Mouse (Mus musculus) heart, postnatal 0 days (tissue): ENCODE measurements around the gene Ino80. TPM values are rescaled to one million over a fixed set of nuclear protein-coding genes. Genes with fewer than 3 reads are reported as not detected.

Source experiments
- ATAC-seq: fragments of 200-750 bp; cut with Nextera tagmentation; 2 replicates; pipeline ENCODE4 v1.8.0; 2017; ENCODE audit warnings: low read depth, moderate number of reproducible peaks, moderate library complexity; ENCODE audit not compliant: insufficient read depth
- DNase-seq: peaks from one replicate; pipeline ENCODE4 v3.0.0-alpha.2; 2016; ENCODE audit warnings: low spot score
- H3K27ac ChIP-seq: fragments of 300-500 bp; sonication (generic); 2 replicates; pipeline ENCODE4 v1.5.1; 2014; ENCODE audit warnings: low read depth, mild to moderate bottlenecking
- H3K27me3 ChIP-seq: fragments of 300-500 bp; sonication (generic); 2 replicates; pipeline ENCODE4 v1.6.1; 2014; ENCODE audit warnings: low read length, mixed read lengths; ENCODE audit not compliant: control insufficient read depth, insufficient read depth
- H3K36me3 ChIP-seq: fragments of 300-500 bp; sonication (generic); replicated peaks from 2 replicates; pipeline ENCODE4 v1.6.1; 2014; ENCODE audit warnings: low read length, mixed read lengths; ENCODE audit not compliant: control insufficient read depth, insufficient read depth
- H3K4me1 ChIP-seq: fragments of 300-500 bp; sonication (generic); 2 replicates; pipeline ENCODE4 v1.6.1; 2014; ENCODE audit warnings: antibody characterized with exemption; ENCODE audit not compliant: control insufficient read depth, insufficient read depth
- H3K4me2 ChIP-seq: fragments of 300-500 bp; sonication (generic); 2 replicates; pipeline ENCODE4 v1.6.1; 2014; ENCODE audit warnings: low read depth, mild to moderate bottlenecking, low read length, moderate library complexity
- H3K4me3 ChIP-seq: fragments of 300-500 bp; sonication (generic); 2 replicates; pipeline ENCODE4 v1.5.1; 2014; ENCODE audit warnings: low read depth, low read length
- H3K9ac ChIP-seq: fragments of 300-500 bp; sonication (generic); replicated peaks from 2 replicates; pipeline ENCODE4 v1.6.1; 2014; ENCODE audit warnings: low read depth, low read length, mixed read lengths
- H3K9me3 ChIP-seq: fragments of 300-500 bp; sonication (generic); replicated peaks from 2 replicates; pipeline ENCODE4 v1.6.1; 2016; ENCODE audit warnings: low read length; ENCODE audit not compliant: control insufficient read depth
- CTCF ChIP-seq: IDR thresholded peaks from 2 replicates; pipeline ENCODE4 v1.5.1; 2016; ENCODE audit warnings: antibody characterized with exemption, control low read depth, low read depth
- EP300 ChIP-seq: IDR thresholded peaks from 2 replicates; pipeline ENCODE4 v1.6.1; 2016; ENCODE audit warnings: antibody characterized with exemption, low read depth
- WGBS: fragments of 180-500 bp; shearing (Covaris S2); extraction: QIAGEN DNeasy Blood & Tissue Kit; methylation state at CpG from one replicate; pipeline ENCODE4 v1.1.7; 2014; 5-methylcytosine and 5-hydroxymethylcytosine counted together
- polyA plus RNA-seq: library from polyadenylated mRNA; unstranded; fragments of >200 nt; fragmentation: Nextera tagmentation; extraction: Ambion mirVana; gene quantifications from 2 replicates; pipeline ENCODE4 v1.2.1, GENCODE M21; 2015
- total RNA-seq: library from RNA; depleted of rRNA; stranded (reverse); fragments of >200 nt; gene quantifications from 2 replicates; pipeline ENCODE4 v1.2.3, GENCODE M21; 2014; ENCODE audit warnings: low replicate concordance

Gene Ino80
- total and polyA plus RNA-seq, 2 experiments from 2014 or later, result 1.7 to 7.2 TPM

GRCm38 (mm10) chr2:119476621-119477391 is 681 bp downstream of the Ino80 start:
- Histone ChIP-seq H3K4me2 (peak overlapping the region; percentile 90), H3K4me1 (peaks cover 29% of the 10 kb centered on the region), H3K9me3 (no peaks in the 10 kb centered on the region), H3K36me3 (no peaks in the 10 kb centered on the region), H3K27ac (peak overlapping the region; percentile 98), H3K9ac (peak overlapping the region; percentile 99), H3K4me3 (peak overlapping the region; percentile 90), H3K27me3 (no peaks in the 10 kb centered on the region)
- DNase-seq (peak; percentile 37), ATAC-seq (peak; percentile 60)
- TF ChIP-seq CTCF, result no peak; the same call in 1 of the 2 replicates
- TF ChIP-seq EP300, result no peak
- WGBS, result 0% methylated on average over 42 of the region's 44 CpGs

GRCm38 (mm10) chr2:119476166-119476565 is 1.3 kb downstream of the Ino80 start:
- peak overlapping the region; percentile 98 for H3K27ac ChIP-seq

GRCm38 (mm10) chr2:119463945-119464344 is 13.5 kb downstream of the Ino80 start:
- no peak overlapping the region for H3K27ac ChIP-seq
- no peak for DNase-seq
- no peak for ATAC-seq
- peaks cover 5% of the 10 kb centered on the region; the same call in 1 of the 2 replicates for H3K36me3 ChIP-seq
- no peaks in the 10 kb centered on the region for H3K27me3 ChIP-seq
- no peak overlapping the region for H3K4me2 ChIP-seq
- WGBS, result 76% methylated on average over 4 of the region's 4 CpGs
- H3K4me1 ChIP-seq, result no peaks in the 10 kb centered on the region
- TF ChIP-seq CTCF (no peak), EP300 (no peak)
- H3K9ac ChIP-seq, result no peak overlapping the region
- H3K4me3 ChIP-seq, result no peak overlapping the region
- no peaks in the 10 kb centered on the region for H3K9me3 ChIP-seq

More at GRCm38 (mm10) chr2:119476166-119476565, 1.3 kb downstream of the Ino80 start:
- H3K4me1 ChIP-seq, result peaks cover 29% of the 10 kb centered on the region
- no peaks in the 10 kb centered on the region for H3K9me3 ChIP-seq
- DNase-seq (no peak), ATAC-seq (no peak)
- H3K36me3 ChIP-seq, result no peaks in the 10 kb centered on the region
- peak overlapping the region; percentile 99 for H3K9ac ChIP-seq
- 9% methylated on average over 7 of the region's 7 CpGs for WGBS
- peak overlapping the region; percentile 90 for H3K4me3 ChIP-seq
- H3K4me2 ChIP-seq, result peak overlapping the region; percentile 90
- H3K27me3 ChIP-seq, result no peaks in the 10 kb centered on the region
- no peak for TF ChIP-seq CTCF
- TF ChIP-seq EP300, result no peak

- Histone ChIP-seq H3K4me2 (no peak overlapping the region), H3K27ac (no peak overlapping the region), H3K9me3 (no peaks in the 10 kb centered on the region), H3K4me1 (no peaks in the 10 kb centered on the region), H3K4me3 (no peak overlapping the region), H3K27me3 (no peaks in the 10 kb centered on the region), H3K9ac (no peak overlapping the region), H3K36me3 (peaks cover 5% of the 10 kb centered on the region; the same call in 1 of the 2 replicates)
- no peak for TF ChIP-seq EP300
- no peak for TF ChIP-seq CTCF
- no peak for ATAC-seq
- 88% methylated on average over 5 of the region's 5 CpGs for WGBS
- DNase-seq, result no peak
Measured at GRCm38 (mm10) chr2:119463114-119463775, 14.2 kb downstream of the Ino80 start.

- Histone ChIP-seq H3K9ac (no peak overlapping the region), H3K4me2 (no peak overlapping the region), H3K27me3 (no peaks in the 10 kb centered on the region), H3K9me3 (no peaks in the 10 kb centered on the region), H3K4me1 (no peaks in the 10 kb centered on the region), H3K36me3 (peaks cover 12% of the 10 kb centered on the region), H3K4me3 (no peak overlapping the region), H3K27ac (no peak overlapping the region)
- TF ChIP-seq EP300, result no peak
- no peak for TF ChIP-seq CTCF
- 98% methylated on average over 3 of the region's 3 CpGs for WGBS
- ATAC-seq (no peak), DNase-seq (no peak)
Measured at GRCm38 (mm10) chr2:119461028-119461427, 16.5 kb downstream of the Ino80 start.
